Mouse (Mus musculus) brain, adult 2 months (tissue): Measurements from ENCODE around the gene Mroh2a.

Experiments
- DNase-seq: peaks from one replicate; pipeline ENCODE4 v3.0.0; 2011; ENCODE audit warnings: low read depth, low spot score

The Mroh2a gene

DNA sequence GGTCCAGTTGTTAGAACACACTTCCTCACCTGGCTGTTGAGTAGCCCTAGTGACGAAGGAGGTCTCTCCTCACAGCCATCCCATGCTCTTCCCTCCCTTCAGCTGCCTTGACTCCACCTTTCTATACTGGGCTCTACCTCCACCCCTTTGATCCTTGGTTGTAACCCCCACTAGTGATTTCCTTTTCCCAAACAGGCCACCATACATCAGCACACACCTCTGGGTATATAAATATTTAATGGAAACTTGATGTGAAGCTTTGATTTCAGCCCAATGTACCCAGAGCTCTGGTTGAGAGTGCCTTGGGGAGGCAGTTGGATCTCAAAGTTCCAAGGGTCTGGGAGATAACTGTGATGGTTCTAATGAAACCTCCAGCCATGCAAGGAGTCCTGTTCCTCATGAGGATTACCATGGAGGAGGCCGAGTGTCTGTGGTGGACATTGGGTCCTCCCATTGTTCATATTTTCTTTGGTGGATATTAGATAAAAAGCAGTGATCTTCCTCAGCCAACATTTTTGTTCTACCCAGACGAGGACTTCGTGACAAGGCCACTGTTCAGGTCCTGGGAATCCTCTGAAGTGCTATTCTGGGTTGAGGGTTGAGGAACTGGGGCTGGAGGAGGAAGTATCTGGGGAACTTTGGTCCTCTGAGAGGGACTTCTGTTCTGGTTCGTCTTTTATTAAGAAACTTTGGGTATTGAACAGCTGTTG, at the start of gene Mroh2a:
TSS of gene Mroh2a (plus strand) at position 317 of the 710 bp plus-strand sequence.
- peak; percentile 40 for DNase-seq

DNA sequence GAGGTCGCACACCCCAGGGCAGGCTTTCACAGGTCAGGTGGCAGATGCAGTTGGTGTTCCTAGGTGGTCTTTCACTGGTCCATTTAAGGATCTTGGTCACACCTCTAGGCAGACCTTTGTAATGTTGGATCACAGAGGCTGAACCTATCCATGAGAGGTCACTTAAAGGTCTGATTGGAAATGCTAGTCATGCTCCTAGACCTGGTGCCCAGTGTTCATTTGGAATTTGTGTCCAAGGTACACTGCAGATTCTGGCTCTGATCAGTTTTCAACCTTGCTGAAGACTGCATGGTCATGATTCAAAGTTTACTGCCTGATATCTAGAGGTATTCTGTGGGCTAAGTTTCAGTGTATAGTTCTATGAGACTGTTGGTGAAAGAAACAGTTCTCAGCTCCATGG, 47.1 kb upstream of the Mroh2a start:
- DNase-seq: no peak

DNA sequence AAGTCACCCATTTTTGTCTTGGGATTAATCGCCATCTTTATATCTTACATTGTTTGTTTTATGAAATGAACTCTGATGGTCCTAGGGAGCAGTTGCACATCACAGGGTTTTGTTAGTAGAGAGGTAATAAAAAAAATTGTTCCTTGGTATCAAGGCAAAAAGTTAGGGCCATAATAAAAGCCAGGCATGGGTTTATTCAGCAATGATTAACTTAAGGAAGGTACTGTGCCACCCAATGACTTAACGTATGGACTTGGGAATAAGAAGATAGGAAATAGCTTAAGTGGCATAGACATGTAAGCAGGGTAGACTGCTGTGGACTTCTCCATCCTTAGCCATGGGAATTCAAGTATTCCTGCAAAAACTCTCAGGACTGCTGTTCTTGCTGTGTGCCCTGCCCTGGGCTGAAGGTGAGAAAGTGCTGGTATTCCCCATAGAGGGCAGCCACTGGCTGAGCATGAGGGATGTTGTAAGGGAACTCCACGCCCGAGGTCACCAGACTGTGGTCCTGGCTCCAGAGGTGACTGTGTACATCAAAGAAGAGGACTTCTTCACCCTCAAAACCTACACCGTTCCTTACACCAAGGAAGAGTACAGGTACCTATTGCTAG, 40.4 kb upstream of the Mroh2a start:
- DNase-seq: no peak

GRCm38 (mm10) chr1:88192136-88192535, 34.6 kb upstream of the Mroh2a start:
- no peak for DNase-seq

GRCm38 (mm10) chr1:88195687-88196086, 31.1 kb upstream of the Mroh2a start:
- DNase-seq: no peak

DNA sequence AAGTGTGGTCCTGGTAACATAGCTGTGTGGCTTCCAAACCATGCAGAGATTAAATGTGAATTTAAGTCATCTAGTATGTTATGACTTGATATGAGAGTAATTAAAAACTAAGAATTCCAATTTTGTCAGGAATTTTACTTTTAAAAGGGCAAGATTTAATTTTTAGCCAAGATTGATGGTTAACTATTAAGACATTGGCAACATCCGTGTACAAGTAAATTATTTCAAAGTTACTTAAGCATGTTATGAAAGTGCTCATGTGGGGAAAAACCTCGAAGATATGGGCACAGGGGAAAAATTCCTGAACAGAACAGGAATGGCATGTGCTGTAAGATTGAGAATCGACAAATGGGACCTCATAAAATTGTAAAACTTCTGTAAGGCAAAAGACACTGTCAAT, 29.3 kb upstream of the Mroh2a start:
- DNase-seq: no peak

DNA sequence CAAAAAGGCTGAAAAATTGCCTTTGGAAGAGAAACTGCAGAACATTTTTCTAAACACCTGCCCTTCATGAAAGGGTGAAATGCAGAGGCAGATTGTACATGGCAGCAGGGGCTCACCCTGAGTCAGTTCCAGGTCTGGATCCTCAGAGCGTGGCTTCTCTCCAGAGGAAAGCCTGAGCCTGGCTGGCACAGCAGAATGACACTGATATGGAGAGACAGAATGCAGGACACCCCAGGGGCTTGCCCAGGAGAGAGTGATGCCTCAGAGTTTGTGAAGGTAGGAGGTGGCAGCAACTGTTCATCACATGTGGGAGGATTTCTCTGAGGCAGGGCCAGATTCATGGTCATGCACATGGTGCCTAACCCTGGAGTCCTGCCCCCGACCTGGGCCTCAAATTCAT, 26.8 kb upstream of the Mroh2a start:
- DNase-seq: peak; percentile 65

GRCm38 (mm10) chr1:88200456-88200855, 26.3 kb upstream of the Mroh2a start, which contains the start of gene Ugt1a2:
Gene Ugt1a2 (plus strand): TSS chr1:88200601.
- no peak for DNase-seq

DNA sequence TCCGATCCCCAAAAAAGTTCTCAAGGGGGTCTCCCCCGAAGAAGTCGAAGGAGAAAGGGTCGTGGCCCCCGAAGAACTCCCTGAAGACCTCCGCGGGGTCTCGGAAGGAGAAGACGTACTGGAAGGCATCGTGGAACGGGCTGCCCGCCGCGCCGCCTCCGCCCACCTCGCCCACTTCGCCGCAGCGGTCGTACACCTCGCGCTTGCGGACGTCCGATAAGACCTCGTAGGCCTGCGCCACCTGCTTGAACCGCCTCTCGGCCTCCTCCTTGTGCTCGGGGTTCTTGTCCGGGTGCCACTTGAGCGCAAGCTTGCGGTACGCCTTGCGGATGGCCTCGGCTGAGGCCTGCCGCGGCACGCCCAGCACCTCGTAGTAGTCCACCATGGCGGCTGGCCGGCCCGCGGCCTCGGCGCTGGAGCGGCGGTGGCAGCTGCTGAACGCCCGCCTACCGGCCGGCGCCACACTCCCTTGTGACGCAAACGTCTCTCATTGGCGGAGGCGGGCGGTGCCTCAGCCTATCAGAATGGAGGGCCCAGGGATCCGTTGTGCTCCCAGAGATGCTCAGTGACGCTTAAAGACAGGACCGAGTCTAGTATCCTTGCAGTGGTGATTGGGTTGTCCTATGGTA, 21.4 kb upstream of the Mroh2a start, which contains the start of gene Dnajb3:
TSS of gene Dnajb3 (minus strand) at position 489 of the 629 bp plus-strand sequence.
- peak; percentile 94 for DNase-seq

DNA sequence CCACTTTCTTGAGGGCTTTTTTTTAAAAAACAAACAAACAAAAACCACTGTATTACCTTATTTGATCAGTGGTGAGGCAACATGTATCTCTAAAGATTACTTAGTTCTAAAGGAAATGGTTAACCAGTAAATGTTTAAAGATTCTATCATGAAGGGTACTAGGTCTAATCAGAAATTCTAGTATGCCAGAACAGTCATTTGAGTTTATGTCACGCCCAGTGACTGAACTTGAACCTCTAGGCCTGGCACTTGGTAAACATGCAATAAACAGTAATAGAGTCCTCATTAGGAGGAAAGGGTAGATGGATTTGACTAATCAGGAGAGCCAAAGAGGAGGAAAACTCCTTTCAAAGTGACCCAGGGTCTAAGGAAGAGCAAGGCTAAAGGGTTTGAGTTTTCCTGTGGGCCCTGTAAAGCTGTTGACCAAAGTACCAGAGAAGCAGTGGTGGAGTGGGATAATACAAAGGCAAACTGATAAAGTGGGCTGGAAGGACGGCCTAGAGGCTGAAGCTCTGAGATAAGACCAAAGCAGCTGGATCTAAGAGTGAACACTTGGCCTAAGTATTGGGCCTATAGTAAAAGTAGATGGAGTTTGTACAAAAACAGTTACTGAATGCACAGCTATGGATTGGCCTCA, 19.8 kb upstream of the Mroh2a start:
- no peak for DNase-seq

DNA sequence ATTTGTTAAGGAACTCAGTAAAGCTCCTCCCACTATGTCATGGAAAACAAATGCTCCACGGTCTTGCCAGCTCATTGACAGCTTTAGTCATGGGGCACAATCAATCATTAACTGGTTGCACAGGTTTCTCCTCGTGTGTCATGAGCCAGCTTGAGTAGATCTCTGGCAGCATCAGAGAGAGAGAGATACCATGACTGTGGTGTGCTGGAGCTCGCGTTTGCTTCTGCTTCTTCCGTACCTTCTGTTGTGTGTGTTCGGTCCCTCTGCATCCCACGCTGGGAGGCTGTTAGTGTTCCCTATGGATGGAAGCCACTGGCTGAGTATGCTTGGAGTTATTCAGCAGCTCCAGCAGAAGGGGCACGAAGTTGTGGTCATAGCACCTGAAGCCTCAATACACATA, 15.0 kb upstream of the Mroh2a start, which contains the start of gene Ugt1a1:
TSS of gene Ugt1a1 (plus strand) at position 148 of the 400 bp plus-strand sequence.
- DNase-seq: no peak

DNA sequence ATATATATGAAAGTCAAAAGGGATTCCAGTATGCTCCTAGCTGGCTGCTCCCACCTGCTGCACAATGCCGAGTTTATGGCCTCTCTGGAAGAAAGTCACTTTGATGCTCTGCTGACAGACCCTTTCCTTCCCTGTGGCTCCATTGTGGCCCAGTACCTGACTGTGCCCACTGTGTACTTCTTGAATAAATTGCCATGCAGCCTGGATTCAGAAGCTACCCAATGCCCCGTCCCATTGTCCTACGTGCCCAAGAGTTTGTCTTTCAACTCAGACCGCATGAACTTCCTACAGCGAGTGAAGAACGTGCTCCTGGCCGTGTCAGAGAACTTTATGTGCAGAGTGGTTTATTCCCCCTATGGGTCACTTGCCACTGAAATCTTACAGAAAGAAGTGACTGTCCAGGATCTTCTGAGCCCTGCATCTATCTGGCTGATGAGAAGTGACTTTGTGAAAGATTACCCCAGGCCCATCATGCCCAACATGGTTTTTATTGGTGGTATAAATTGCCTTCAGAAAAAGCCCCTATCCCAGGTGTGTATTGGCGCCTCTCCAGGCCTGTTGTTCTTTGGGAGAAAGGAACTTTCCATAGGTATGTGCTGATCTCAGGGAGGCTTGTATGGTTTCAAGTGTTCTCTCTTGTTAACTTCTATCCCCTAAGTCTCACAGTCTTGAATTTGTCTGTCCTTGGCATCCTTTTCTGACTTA, 14.3 kb upstream of the Mroh2a start:
- no peak for DNase-seq

DNA sequence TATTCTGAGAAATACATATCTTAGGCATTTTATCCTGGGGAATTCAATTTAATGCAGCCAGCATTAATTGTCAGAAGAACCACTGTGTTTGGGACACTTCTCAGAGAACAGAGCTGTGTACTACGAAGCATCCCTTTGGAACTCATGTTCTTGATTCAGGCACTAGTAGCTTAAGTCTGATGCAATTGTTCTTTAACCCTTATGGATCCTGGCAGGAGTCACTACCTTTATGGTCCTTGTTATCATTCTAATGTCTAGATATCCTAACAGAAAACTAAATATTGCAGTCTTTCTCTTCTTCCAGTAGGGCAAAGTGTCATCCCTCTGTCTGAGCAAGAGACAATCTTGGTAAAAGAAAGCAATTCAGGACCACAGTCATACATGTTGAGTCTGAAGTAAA, 13.7 kb upstream of the Mroh2a start:
- no peak for DNase-seq

GRCm38 (mm10) chr1:88213766-88214461, 12.9 kb upstream of the Mroh2a start:
- no peak for DNase-seq

DNA sequence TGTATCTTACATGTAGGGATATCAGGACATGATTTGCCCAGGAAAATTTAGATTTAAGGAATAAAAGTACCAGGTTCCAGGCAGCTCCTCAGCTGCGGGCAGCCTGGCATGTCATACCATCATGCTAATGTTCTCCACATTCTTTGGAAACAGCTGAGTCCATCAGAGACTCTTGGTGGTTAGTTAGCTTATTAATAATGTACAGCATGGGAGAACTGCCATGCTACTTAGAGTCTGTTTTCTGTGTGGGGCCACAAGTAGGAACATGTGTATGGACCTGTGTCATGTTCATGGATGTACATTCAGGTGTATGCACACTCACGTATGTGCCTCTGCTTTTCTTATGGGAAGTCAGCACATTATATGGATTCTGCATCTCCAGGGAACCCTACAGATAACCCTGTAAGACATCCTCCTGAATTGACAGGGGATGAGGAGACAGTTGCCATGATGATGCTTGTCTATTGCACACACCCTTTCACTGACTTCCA, 12.3 kb upstream of the Mroh2a start:
- no peak for DNase-seq

- DNase-seq: peak; percentile 1
These were observed 11.1 kb upstream of the Mroh2a start for GRCm38 (mm10) chr1:88215466-88216380.

DNA sequence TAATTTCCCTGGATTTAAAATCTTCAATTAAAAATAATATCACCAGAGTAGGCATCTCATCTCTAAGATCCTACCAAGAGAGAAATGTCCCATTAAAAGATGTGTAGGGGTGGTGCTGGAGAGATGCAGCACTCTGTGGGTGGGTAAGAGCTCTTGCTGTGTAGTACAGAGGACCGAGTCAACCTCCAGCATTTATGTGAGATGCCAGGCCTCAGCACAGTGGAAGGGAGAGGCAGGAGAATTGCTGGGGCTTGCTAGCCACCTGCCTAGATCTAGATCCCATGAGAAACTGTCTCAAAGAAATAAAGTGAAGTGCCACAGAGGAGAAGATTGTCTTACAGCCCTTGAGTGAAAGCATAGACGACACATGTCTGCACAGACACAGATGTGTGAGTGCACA, 10.2 kb upstream of the Mroh2a start:
- peak; percentile 32 for DNase-seq

DNA sequence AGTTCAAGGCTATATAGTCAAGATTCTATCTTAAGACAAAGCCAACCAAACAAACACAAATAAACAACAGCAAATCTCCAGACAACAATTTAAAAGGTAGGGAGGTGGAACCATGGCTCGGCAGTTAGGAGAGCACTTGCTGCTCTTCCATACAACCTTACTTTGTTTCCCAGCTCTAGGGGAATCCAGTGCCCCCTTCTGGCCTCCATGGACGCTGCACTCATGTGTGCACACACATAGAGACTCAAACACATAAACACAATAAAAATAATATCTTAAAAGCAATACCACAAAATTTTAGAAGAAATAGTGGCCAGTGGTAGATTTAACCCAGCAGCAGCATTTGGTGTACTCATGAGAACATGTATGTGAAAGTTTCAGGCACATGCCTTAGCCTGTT, 9.6 kb upstream of the Mroh2a start:
- DNase-seq: peak; percentile 0

DNA sequence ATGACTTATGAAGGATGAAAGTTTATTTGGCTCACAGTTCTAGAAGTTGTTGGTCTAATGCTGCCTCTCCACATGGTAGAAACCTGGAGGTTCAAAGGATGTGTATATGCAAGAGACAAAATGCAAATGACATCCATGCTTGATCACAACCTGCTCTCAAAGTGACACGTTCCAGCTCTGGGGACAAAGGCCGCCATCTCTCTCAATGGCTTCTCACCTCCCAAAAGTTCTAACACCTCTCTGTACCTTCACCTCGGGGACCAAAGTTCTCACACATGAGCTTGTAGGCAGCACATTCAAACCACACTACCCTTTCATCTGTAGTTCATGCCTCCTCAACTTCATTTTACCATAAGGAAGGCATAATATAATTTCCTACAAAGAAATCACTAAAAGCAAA, 9.2 kb upstream of the Mroh2a start:
- no peak for DNase-seq

DNA sequence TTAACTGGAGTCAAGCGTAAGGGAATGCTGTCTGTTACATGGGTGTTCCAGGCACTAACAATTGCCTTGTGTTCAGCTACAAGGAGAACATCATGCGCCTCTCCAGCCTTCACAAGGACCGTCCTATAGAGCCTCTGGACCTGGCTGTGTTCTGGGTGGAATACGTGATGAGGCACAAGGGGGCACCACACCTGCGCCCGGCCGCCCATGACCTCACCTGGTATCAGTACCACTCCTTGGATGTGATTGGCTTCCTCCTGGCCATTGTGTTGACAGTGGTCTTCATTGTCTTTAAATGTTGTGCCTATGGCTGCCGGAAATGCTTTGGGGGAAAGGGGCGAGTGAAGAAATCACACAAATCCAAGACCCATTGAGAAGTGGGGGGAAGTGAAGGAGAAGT, 8.7 kb upstream of the Mroh2a start:
- peak; percentile 0 for DNase-seq
